Mouse (Mus musculus): ENCODE measurements around the gene Hdac9.

GRCm38 (mm10) chr12:34528201-34529164, 388.4 kb downstream of the Hdac9 start:
- TF ChIP-seq MAX (IDR thresholded peaks at IDR 0.05): no peak
- no peak for TF ChIP-seq USF1 (IDR thresholded peaks at IDR 0.05; ENCODE audit: low read depth)
- no peak for TF ChIP-seq CTCF (IDR thresholded peaks at IDR 0.05; ENCODE audit: control insufficient read depth, insufficient read depth, insufficient read length)
- no peak for TF ChIP-seq CEBPB (IDR thresholded peaks at IDR 0.05; ENCODE audit: low read depth)
- TF ChIP-seq MYOG (IDR thresholded peaks at IDR 0.05; ENCODE audit: control insufficient read depth, extremely low read depth, insufficient read length): no peak
- no peak for TF ChIP-seq MYOD1 (IDR thresholded peaks at IDR 0.05; ENCODE audit: control insufficient read depth, insufficient read length, low read depth)
- TF ChIP-seq FOSL1 (IDR thresholded peaks at IDR 0.05; ENCODE audit: insufficient read depth, low read length, poor library complexity, severe bottlenecking): no peak

Measured in C2C12 (cell line).